Mouse (Mus musculus): ENCODE results near the gene Fibp.

GRCm38 (mm10) chr19:5429806-5430205, 30.6 kb upstream of the Fibp start:
- TF ChIP-seq CTCF (IDR thresholded peaks at IDR 0.05; ENCODE audit: low read depth): no peak
- no peak for TF ChIP-seq EP300 (IDR thresholded peaks at IDR 0.05; ENCODE audit: low read depth)

Measured in liver, embryonic 14.5 days (tissue).